Mouse (Mus musculus): ENCODE measurements around the gene Il22ra2.

DNA sequence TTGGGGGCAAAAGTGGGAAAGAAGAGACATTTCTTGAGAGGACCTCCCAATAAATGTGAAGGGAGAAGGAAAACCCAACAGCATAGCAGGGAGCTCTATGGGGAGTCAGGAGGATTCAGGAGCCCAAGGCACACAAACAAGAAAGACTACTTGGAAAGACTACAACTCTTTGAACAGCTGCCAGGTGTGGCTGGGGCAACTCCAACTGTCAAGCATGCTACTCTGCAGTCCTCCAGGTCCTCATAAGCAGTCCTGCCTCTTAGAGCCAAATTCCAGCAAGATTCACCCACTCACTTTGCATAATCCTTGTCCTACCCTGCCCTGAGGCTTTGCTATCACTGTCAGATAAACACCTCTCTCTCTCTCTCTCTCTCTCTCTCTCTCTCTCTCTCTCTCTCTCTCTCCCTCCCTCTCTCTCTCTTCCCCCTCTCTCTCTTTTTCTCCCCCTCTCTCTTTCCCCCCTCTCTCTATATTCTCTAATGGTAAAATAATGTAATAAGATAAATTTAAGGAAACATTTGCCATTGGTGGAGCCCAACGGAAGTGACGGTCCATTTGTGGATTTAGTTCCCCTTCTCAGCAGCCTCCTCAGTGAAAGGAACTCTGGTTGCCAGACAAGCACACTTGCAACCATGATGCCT lies at the start of gene Il22ra2:
- TF ChIP-seq POLR2A (IDR thresholded peaks at IDR 0.05; ENCODE audit: low read depth, low read length) (no peak), CTCF (IDR thresholded peaks at IDR 0.05; ENCODE audit: extremely low read depth, insufficient read depth, insufficient read length, insufficient replicate concordance) (no peak)

Measured in spleen, adult 2 months (tissue).